Mouse (Mus musculus): Measurements from ENCODE around the gene Dclk1.

Dclk1 gene

DNA sequence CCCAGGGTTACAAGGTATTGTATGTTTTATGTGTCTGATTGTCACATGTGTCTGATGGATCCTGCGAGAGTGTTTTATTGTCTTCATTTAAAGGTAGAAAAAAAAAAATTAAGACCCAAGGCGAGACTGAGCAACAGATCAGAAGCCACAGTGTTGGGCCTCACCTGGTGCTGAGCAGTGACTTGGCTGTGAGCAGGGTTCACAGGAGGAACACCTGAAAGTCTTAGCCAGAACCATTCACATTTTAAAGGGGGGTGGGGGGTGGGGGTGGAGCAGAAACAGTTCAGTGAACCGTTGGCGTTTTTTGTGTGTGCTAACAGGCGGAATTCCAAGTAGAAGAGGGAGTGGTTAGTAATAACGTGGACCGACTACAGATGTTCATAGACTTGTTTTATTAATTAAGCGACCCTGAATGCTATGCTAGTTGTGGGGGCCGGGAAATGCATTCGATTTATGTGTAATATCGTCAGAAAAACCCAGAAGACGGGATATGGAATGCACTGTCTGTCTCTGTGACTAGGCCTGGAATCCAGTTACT is 345.3 kb downstream of the Dclk1 start:
- ChIA-PET POLR2A (interaction anchor here in 1 of 4 experiments (1.3 kb wide), 1 partner anchor 23 kb away, joined by 3 read pairs; no protein-coding TSS in a partner anchor), CTCF (interaction anchor here in 1 of 4 experiments (0.6 kb wide), 1 partner anchor 884 kb away, joined by 3 read pairs; no protein-coding TSS in a partner anchor)

DNA sequence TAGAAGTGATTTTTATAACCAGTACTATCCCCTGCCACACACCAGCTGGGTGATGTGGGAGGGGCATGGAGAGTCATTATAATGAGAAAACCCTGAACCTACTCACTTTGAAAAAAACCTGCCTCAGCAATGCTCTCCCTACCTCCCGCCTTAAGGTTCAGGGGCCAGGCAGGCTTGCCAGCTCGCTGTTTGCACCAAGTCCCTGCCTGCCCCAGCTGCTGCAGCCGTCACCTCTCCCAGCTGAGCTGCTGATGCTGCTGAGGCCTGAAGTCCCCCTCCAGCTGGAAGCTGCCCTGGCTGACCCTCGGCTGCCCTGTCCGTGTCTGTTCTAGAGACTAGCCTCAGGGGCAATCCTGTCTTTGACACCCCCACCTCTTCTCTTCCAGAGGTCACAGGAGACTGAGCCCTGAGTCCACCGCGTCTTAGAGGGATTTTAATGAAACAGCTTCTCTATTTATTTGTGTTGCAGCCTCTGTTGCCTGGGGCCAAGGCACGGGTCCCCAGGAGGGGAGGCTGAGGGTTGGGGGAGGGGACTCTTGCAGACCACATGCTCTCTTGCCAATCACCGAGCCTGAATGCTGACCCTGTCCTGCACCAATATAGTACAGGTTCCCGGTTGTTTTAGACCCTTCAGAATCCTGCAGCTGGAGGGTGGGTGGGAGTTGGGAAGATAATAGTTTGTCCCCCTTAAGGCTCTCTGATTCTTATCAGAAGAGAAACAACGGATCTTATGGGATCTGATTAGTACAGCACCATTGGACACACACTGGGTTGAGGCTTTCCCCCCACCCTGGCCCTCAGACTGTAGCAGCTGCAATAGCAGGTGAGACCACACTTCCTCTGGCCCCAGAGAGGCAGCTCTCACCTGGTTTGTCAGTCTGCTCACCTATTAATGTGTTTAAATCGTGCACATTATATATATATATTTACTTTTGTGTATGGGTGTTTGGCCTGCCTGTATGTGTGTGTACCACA is 346.1 kb downstream of the Dclk1 start:
- ChIA-PET POLR2A (interaction anchor here in 1 of 4 experiments (0.6 to 0.7 kb wide), 3 partner anchors 25 to 516 kb away, joined by 3 to 4 read pairs (median 3); no protein-coding TSS in a partner anchor), CTCF (interaction anchor here in 1 of 4 experiments (0.6 kb wide), 1 partner anchor 883 kb away, joined by 3 read pairs; no protein-coding TSS in a partner anchor)
